Mouse (Mus musculus) myocyte (in vitro differentiated cells): ENCODE results near the gene Cse1l. TPM values are rescaled to one million over a fixed set of nuclear protein-coding genes. Genes with fewer than 3 reads are reported as not detected.

Source experiments
- H3K27me3 ChIP-seq: one replicate; pipeline ENCODE4 v1.6.1; 2011; ENCODE audit not compliant: control insufficient read depth, insufficient read depth, insufficient read length
- H3K36me3 ChIP-seq: one replicate; pipeline ENCODE4 v1.6.1; 2011; ENCODE audit not compliant: control insufficient read depth, insufficient read depth
- H3K4me2 ChIP-seq: one replicate; pipeline ENCODE4 v1.6.1; 2011; ENCODE audit warnings: low read depth, control low read depth
- H3K4me3 ChIP-seq: one replicate; pipeline ENCODE4 v1.5.1; 2011; ENCODE audit warnings: mild to moderate bottlenecking, control low read depth, moderate library complexity
- H3K79me2 ChIP-seq: one replicate; pipeline ENCODE4 v1.6.1; 2011; ENCODE audit not compliant: control insufficient read depth, insufficient read depth
- H3ac ChIP-seq: one replicate; pipeline ENCODE4 v1.6.1; 2011; ENCODE audit not compliant: control insufficient read depth, insufficient read length
- CEBPB ChIP-seq: IDR thresholded peaks from 2 replicates; pipeline ENCODE4 v1.6.1; 2011; ENCODE audit warnings: mild to moderate bottlenecking, moderate library complexity; ENCODE audit not compliant: poor library complexity, insufficient read depth, severe bottlenecking
- E2F4 ChIP-seq: IDR thresholded peaks from one replicate; pipeline ENCODE4 v1.6.1; 2011; ENCODE audit warnings: mild to moderate bottlenecking, control low read depth, moderate library complexity; ENCODE audit not compliant: insufficient read depth
- MYOD1 ChIP-seq, 3 experiments: IDR thresholded peaks; one replicate each; pipeline ENCODE4 v1.6.1; 2011; ENCODE audit warnings: control low read depth in 2 of 3, low read depth in 2 of 3, mild to moderate bottlenecking in 2 of 3, moderate library complexity in 1 of 3; ENCODE audit not compliant: insufficient read length in 2 of 3, control insufficient read depth in 1 of 3
- MYOG ChIP-seq, 3 experiments: IDR thresholded peaks; one replicate each; pipeline ENCODE4 v1.6.1; 2011; ENCODE audit warnings: control low read depth in 2 of 3, low read depth in 2 of 3, mild to moderate bottlenecking in 2 of 3; ENCODE audit not compliant: insufficient read length in 2 of 3, control insufficient read depth in 1 of 3, insufficient read depth in 1 of 3
- POLR2A ChIP-seq: IDR thresholded peaks from one replicate; pipeline ENCODE4 v1.6.1; 2011; ENCODE audit warnings: low read depth, mild to moderate bottlenecking, control low read depth, moderate library complexity; ENCODE audit not compliant: insufficient read length
- REST ChIP-seq: IDR thresholded peaks from one replicate; pipeline ENCODE4 v1.6.1; 2011; ENCODE audit warnings: mild to moderate bottlenecking, control low read depth, moderate library complexity; ENCODE audit not compliant: insufficient read depth, insufficient read length
- SRF ChIP-seq: IDR thresholded peaks from one replicate; pipeline ENCODE4 v1.6.1; 2011; ENCODE audit warnings: low read depth; ENCODE audit not compliant: control insufficient read depth, insufficient read length
- TCF12 ChIP-seq: IDR thresholded peaks from one replicate; pipeline ENCODE4 v1.6.1; 2011; ENCODE audit warnings: mild to moderate bottlenecking, control low read depth; ENCODE audit not compliant: poor library complexity, insufficient read depth, severe bottlenecking
- TCF3 ChIP-seq: IDR thresholded peaks from one replicate; pipeline ENCODE4 v1.6.1; 2011; ENCODE audit warnings: low read depth, control low read depth; ENCODE audit not compliant: insufficient read length
- USF1 ChIP-seq: IDR thresholded peaks from one replicate; pipeline ENCODE4 v1.6.1; 2011; ENCODE audit warnings: low read depth, mild to moderate bottlenecking, control low read depth, moderate library complexity
- polyA plus RNA-seq: library from polyadenylated mRNA; unstranded; fragments of >200 nt; fragmentation: generic; extraction: Trizol; gene quantifications from one replicate; pipeline ENCODE4 v1.2.1, GENCODE M21; 2012; ENCODE audit warnings: missing spikeins

The Cse1l gene
- polyA plus RNA-seq, 1 experiment: 26.7 TPM

GRCm38 (mm10) chr2:166990861-166991260, 85.0 kb downstream of the Cse1l start:
- Histone ChIP-seq H3K4me3 (no peak overlapping the region), H3ac (no peak overlapping the region), H3K79me2 (peaks cover 95% of the 10 kb centered on the region), H3K27me3 (no peaks in the 10 kb centered on the region), H3K4me2 (no peak overlapping the region), H3K36me3 (no peaks in the 10 kb centered on the region)
- TF ChIP-seq USF1 (no peak), E2F4 (no peak), CEBPB (no peak), POLR2A (no peak), TCF3 (no peak), MYOD1 (IDR thresholded peaks at IDR 0.05; ENCODE audit: control insufficient read depth in 1 of 3, insufficient read length in 2 of 3, low read depth in 2 of 3) (no peak), TCF12 (no peak), REST (no peak)

- Histone ChIP-seq H3K4me3 (no peak overlapping the region), H3ac (no peak overlapping the region), H3K4me2 (peak overlapping the region; percentile 21), H3K79me2 (peaks cover 84% of the 10 kb centered on the region), H3K27me3 (no peaks in the 10 kb centered on the region), H3K36me3 (no peaks in the 10 kb centered on the region)
- TF ChIP-seq POLR2A: no peak
- TF ChIP-seq CEBPB: peak; percentile 87
Observed at GRCm38 (mm10) chr2:166991945-166992344, 86.1 kb downstream of the Cse1l start.

GRCm38 (mm10) chr2:166995021-166995795, 89.4 kb downstream of the Cse1l start:
- no peak for TF ChIP-seq USF1
- no peak for TF ChIP-seq MYOD1 (IDR thresholded peaks at IDR 0.05; ENCODE audit: control insufficient read depth in 1 of 3, insufficient read length in 2 of 3, low read depth in 2 of 3)
- no peak for TF ChIP-seq SRF
- no peak for TF ChIP-seq TCF12
- no peak for TF ChIP-seq REST
- no peak for TF ChIP-seq MYOG (IDR thresholded peaks at IDR 0.05; ENCODE audit: control insufficient read depth in 1 of 3, insufficient read depth in 1 of 3, insufficient read length in 2 of 3, low read depth in 2 of 3)
- TF ChIP-seq TCF3: no peak
- H3K36me3 ChIP-seq: no peaks in the 10 kb centered on the region
- H3K79me2 ChIP-seq: peaks cover 55% of the 10 kb centered on the region
- H3K4me2 ChIP-seq: peak overlapping the region; percentile 89
- H3K27me3 ChIP-seq: no peaks in the 10 kb centered on the region
- peak overlapping the region; percentile 63 for H3K4me3 ChIP-seq
- H3ac ChIP-seq: peak overlapping the region; percentile 98

Other genes with a start within 250 kb of the Cse1l start
- 0.17 TPM for gene Prex1, start 192.2 kb upstream of the Cse1l start, polyA plus RNA-seq
- 4.7 TPM for gene Trp53rkb, start 113.5 kb upstream of the Cse1l start, polyA plus RNA-seq
- gene Arfgef2, start 100.5 kb upstream of the Cse1l start, polyA plus RNA-seq: 8.4 TPM
- 65.4 TPM for gene Stau1, start 90.3 kb downstream of the Cse1l start, polyA plus RNA-seq
- gene Ddx27, start 109.2 kb downstream of the Cse1l start, polyA plus RNA-seq: 46.9 TPM
- gene Znfx1, start 157.0 kb downstream of the Cse1l start, polyA plus RNA-seq: 23.3 TPM